Mouse (Mus musculus) neutrophil, adult 5-6 weeks (primary cell): ENCODE results near the gene Os9. TPM values are rescaled to one million over a fixed set of nuclear protein-coding genes. Genes with fewer than 3 reads are reported as not detected.

Experiments used
- ATAC-seq: fragments of 151-379, 151-347 bp; 2 replicates; pipeline ENCODE4 v1.8.0; 2017; ENCODE audit warnings: mild to moderate bottlenecking, moderate TSS enrichment; ENCODE audit not compliant: insufficient number of reproducible peaks, poor library complexity, low FRiP score, severe bottlenecking; ENCODE audit errors: extremely low read depth
- total RNA-seq: library from RNA; stranded (forward); fragments of 200-1000 nt; gene quantifications from 2 replicates; pipeline ENCODE4 v1.2.3, GENCODE M21; 2017

The Os9 gene
- total RNA-seq, 1 experiment from 2014 or later, result 157 TPM

GRCm38 (mm10) chr10:127122784-127123435 lies 2.0 kb upstream of the Os9 start:
- no peak for ATAC-seq

GRCm38 (mm10) chr10:127122018-127122417 lies 1.1 kb upstream of the Os9 start:
- ATAC-seq, result no peak

GRCm38 (mm10) chr10:127120301-127121065 lies 448 bp downstream of the Os9 start:
- no peak for ATAC-seq

- ATAC-seq, result no peak
Measured at GRCm38 (mm10) chr10:127119229-127119628, 1.7 kb downstream of the Os9 start.

GRCm38 (mm10) chr10:127118470-127118869 lies 2.5 kb downstream of the Os9 start:
- no peak for ATAC-seq

GRCm38 (mm10) chr10:127115068-127115467 lies 5.9 kb downstream of the Os9 start:
- ATAC-seq, result no peak; the same call in 1 of the 2 replicates

GRCm38 (mm10) chr10:127114408-127114807 lies 6.5 kb downstream of the Os9 start:
- ATAC-seq, result no peak

GRCm38 (mm10) chr10:127111001-127111887 lies 9.7 kb downstream of the Os9 start:
- no peak for ATAC-seq

GRCm38 (mm10) chr10:127108262-127108583 lies 12.7 kb downstream of the Os9 start:
- ATAC-seq, result no peak

GRCm38 (mm10) chr10:127107563-127108261 lies 13.2 kb downstream of the Os9 start:
- ATAC-seq, result no peak

- ATAC-seq, result peak; percentile 54
Measured at GRCm38 (mm10) chr10:127103631-127104030, 17.3 kb downstream of the Os9 start.

GRCm38 (mm10) chr10:127101151-127101550 lies 19.8 kb downstream of the Os9 start:
- ATAC-seq, result no peak

GRCm38 (mm10) chr10:127100414-127100813 lies 20.5 kb downstream of the Os9 start:
- ATAC-seq, result no peak

GRCm38 (mm10) chr10:127099868-127100267 lies 21.1 kb downstream of the Os9 start:
- no peak for ATAC-seq

GRCm38 (mm10) chr10:127099191-127099590 lies 21.7 kb downstream of the Os9 start:
- ATAC-seq, result no peak

GRCm38 (mm10) chr10:127098514-127098913 lies 22.4 kb downstream of the Os9 start:
- no peak for ATAC-seq

GRCm38 (mm10) chr10:127094382-127094802 lies 26.5 kb downstream of the Os9 start:
- ATAC-seq, result no peak

GRCm38 (mm10) chr10:127092742-127093141 lies 28.2 kb downstream of the Os9 start:
- ATAC-seq, result no peak
